In the genomic region with DNA sequence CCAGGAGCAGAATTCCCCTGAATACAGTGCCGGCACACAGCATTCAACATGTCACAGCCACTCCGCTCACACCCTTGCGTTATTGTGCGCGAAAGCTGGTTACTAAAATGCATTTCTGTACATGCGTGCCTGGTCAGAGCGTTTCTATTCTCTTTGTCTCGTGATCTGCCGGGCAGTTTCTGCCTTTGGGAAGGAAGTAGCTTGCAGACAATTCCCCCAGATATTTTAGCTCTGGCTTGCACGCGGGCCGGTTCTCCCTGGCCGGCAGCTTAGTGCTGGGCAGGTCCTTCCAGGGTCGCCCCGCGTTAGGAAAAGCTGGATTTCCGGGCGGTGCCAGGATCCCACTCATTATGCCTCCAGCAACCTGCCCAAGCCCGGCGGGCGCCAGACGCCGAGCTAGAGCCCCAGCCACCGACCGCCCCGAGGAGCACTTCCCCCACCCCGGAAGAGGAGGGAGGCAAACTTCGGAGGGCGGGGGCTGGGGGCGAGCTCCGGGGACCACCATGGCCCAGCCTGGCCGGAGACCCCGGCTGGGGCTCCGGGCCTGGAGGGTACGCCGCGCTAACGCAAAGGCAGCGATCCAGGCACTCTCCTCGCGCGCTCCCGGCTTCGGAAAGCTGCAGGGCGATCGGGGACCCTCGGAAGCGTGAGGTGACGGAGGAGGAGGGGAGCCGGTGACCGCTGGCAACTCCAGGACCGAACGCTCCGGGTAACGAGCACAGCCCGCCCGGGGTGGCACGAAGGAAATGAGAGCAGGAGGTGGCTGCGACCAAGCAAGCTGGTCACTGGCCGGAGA, we compare ENCODE assay signal across 8 mouse cellular contexts. TPM values are rescaled to one million over a fixed set of nuclear protein-coding genes. Genes with fewer than 3 reads are reported as not detected.
DNase-seq lines count a peak whose midpoint lies in the region; ATAC-seq and TF ChIP-seq lines count a peak whose summit lies in the region.

No protein-coding gene starts in this region.

- H3ac ChIP-seq in C2C12 (ENCODE audit: control insufficient read depth, insufficient read length, low read depth): peak overlapping the region; percentile 59

- WGBS in kidney, embryonic 15.5 days: under 1% methylated on average over 60 of the region's 60 CpGs
- WGBS in lung, embryonic 14.5 days: under 1% methylated on average over 60 of the region's 60 CpGs

- peaks cover 45% of the 10 kb centered on the region for H3K4me1 ChIP-seq in kidney, embryonic 15.5 days
- peaks cover 15% of the 10 kb centered on the region for H3K4me1 ChIP-seq in lung, embryonic 14.5 days (ENCODE audit: insufficient read depth)

- no peaks in the 10 kb centered on the region for H3K27me3 ChIP-seq in C2C12 (ENCODE audit: control insufficient read depth, insufficient read depth, insufficient read length)
- H3K27me3 ChIP-seq in kidney, embryonic 15.5 days: no peaks in the 10 kb centered on the region
- no peaks in the 10 kb centered on the region for H3K27me3 ChIP-seq in lung, embryonic 14.5 days (ENCODE audit: insufficient read depth, low read length)

- peak overlapping the region; percentile 45 for H3K4me3 ChIP-seq in C2C12 (ENCODE audit: insufficient read depth, poor library complexity, severe bottlenecking)
- H3K4me3 ChIP-seq in kidney, embryonic 15.5 days (replicated peaks): peak overlapping the region; percentile 86
- H3K4me3 ChIP-seq in lung, embryonic 14.5 days (ENCODE audit: low read depth, low read length): peak overlapping the region; percentile 92

- H3K9me3 ChIP-seq in kidney, embryonic 15.5 days (replicated peaks): no peaks in the 10 kb centered on the region
- H3K9me3 ChIP-seq in lung, embryonic 14.5 days (ENCODE audit: low read depth, low read length): no peaks in the 10 kb centered on the region

- ATAC-seq in kidney, embryonic 15.5 days (replicated peaks; ENCODE audit: low FRiP score): peak; percentile 55
- ATAC-seq in lung, embryonic 14.5 days (ENCODE audit: insufficient read depth): peak; percentile 46

- H3K79me2 ChIP-seq in C2C12 (ENCODE audit: control insufficient read depth, insufficient read depth): peaks cover 55% of the 10 kb centered on the region

- H3K27ac ChIP-seq in kidney, embryonic 15.5 days: peak overlapping the region; percentile 98
- peak overlapping the region; percentile 96 for H3K27ac ChIP-seq in lung, embryonic 14.5 days (ENCODE audit: low read depth)

- peak; percentile 77 for DNase-seq in ZHBTc4 (ENCODE audit: low read depth, low spot score)
- peak; percentile 29 for DNase-seq in embryo, embryonic 11.5 days (ENCODE audit: low read depth, low spot score)
- DNase-seq in heart, adult 8-10 months (ENCODE audit: low spot score): peak; percentile 51
- peak; percentile 73 for DNase-seq in lung, embryonic 14.5 days
- DNase-seq in ovary, postnatal 14 days (ENCODE audit: low spot score): peak; percentile 36
- peak; percentile 81 for DNase-seq in thymus, postnatal 25 days

- H3K36me3 ChIP-seq in C2C12 (ENCODE audit: control insufficient read depth, insufficient read depth): no peaks in the 10 kb centered on the region
- H3K36me3 ChIP-seq in kidney, embryonic 15.5 days: 0 out of 2 replicates have a peak, but pooled peaks cover 3% of the 10 kb centered on the region
- no peaks in the 10 kb centered on the region for H3K36me3 ChIP-seq in lung, embryonic 14.5 days (ENCODE audit: insufficient read depth)

- TF ChIP-seq CTCF in C2C12 (IDR thresholded peaks at IDR 0.05; ENCODE audit: control insufficient read depth, insufficient read depth, insufficient read length): no peak
- TF ChIP-seq CTCF in lung, embryonic 14.5 days (IDR thresholded peaks at IDR 0.05; ENCODE audit: low read depth): no peak

- H3K9ac ChIP-seq in kidney, embryonic 15.5 days: peak overlapping the region; percentile 89
- peak overlapping the region; percentile 93 for H3K9ac ChIP-seq in lung, embryonic 14.5 days

- peak overlapping the region; percentile 89 for H3K4me2 ChIP-seq in kidney, embryonic 15.5 days
- H3K4me2 ChIP-seq in lung, embryonic 14.5 days: peak overlapping the region; percentile 83

- peaks cover 37% of the 10 kb centered on the region for H3K79me3 ChIP-seq in C2C12 (ENCODE audit: low read depth)

TF ChIP-seq in C2C12, 6 proteins besides CTCF, POLR2A, EP300 and RAD21:
- TF ChIP-seq MAX (IDR thresholded peaks at IDR 0.05): no peak
- TF ChIP-seq MYOD1 (IDR thresholded peaks at IDR 0.05; ENCODE audit: control insufficient read depth, insufficient read length, low read depth): no peak
- no peak for TF ChIP-seq CEBPB (IDR thresholded peaks at IDR 0.05; ENCODE audit: low read depth)
- no peak for TF ChIP-seq FOSL1 (IDR thresholded peaks at IDR 0.05; ENCODE audit: insufficient read depth, low read length, poor library complexity, severe bottlenecking)
- TF ChIP-seq USF1 (IDR thresholded peaks at IDR 0.05; ENCODE audit: low read depth): no peak
- TF ChIP-seq MYOG (IDR thresholded peaks at IDR 0.05; ENCODE audit: control insufficient read depth, extremely low read depth, insufficient read length): no peak

RNA-seq across cellular contexts. Expression of a gene that starts 0.8 kb away (rescaled TPM):
- 7.3 TPM for polyA plus RNA-seq in C2C12 (2012; fragmentation: generic; extraction: Trizol)
- total RNA-seq in heart, adult 8-10 months (2022): 100 to 1,000 TPM; 107 to 140 (median 112) TPM
- 40.3 and 40.9 TPM in 2 replicates for polyA plus RNA-seq in kidney, embryonic 15.5 days (2015; fragmentation: Nextera tagmentation; extraction: Ambion mirVana)
- 33.4 and 36.5 TPM in 2 replicates for polyA plus RNA-seq in lung, embryonic 14.5 days (2014; fragmentation: Nextera tagmentation; extraction: Ambion mirVana)

Comparison
In these comparisons a context has a peak if more than half of its experiments do, and no peak if none do; other contexts are left out.
1. Peak in every context shown above with its lines: DNase-seq, ATAC-seq, H3K4me3 ChIP-seq and H3K27ac ChIP-seq.
2. DNase-seq: peak in every context shown above with its lines; median percentile 81 in thymus, postnatal 25 days; 77 in ZHBTc4; 73 in lung, embryonic 14.5 days; 51 in heart, adult 8-10 months; 36 in ovary, postnatal 14 days; 29 in embryo, embryonic 11.5 days.